Mouse (Mus musculus) spleen, postnatal 0 days (tissue): ENCODE measurements around the gene Cramp1l. TPM values are rescaled to one million over a fixed set of nuclear protein-coding genes. Genes with fewer than 3 reads are reported as not detected.

Source experiments
- polyA plus RNA-seq: library from polyadenylated mRNA; unstranded; fragments of >200 nt; fragmentation: Nextera tagmentation; extraction: Ambion mirVana; gene quantifications from 2 replicates; pipeline ENCODE4 v1.2.1, GENCODE M21; 2015

The Cramp1l gene
- polyA plus RNA-seq = 5.2 and 5.9 TPM in 2 replicates

DNA sequence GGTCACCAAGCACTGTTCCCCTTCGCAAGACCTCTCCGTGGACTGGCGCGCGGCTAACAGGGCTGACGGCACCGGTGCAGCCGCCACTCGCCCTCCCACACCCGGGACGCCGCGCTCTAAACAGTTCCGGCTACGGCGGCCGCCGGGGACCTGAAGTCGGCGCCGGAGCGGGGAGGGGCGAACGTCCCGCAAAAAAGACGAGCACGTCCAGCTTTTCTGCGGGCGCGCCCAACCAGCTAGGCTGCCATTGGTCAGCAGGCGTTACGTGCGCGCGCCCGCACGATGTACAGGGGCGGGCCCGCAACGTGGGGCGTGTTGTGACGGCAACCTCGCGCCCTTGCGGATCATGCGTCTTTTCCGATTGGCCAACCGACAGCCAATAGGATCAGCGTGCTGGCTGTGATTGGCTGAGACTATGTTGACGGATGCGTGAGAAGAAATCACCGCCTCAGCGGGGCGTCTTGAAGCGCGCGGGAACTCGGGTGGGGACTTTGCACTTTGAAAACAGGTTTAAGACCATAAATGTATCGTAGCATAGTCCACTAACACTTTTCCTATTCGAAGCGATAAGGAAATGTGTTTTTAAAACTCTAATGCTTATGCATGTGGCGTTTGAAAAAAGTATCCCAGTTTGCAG, at the start of gene Cramp1l, which contains the start of gene Ift140:
Gene Cramp1l (minus strand): TSS at position 134 of the 637 bp plus-strand sequence.
Gene Ift140 (plus strand): TSS at position 431 of the 637 bp plus-strand sequence.

GRCm38 (mm10) chr17:24960135-24960851, 55.3 kb downstream of the Cramp1l start, which contains the start of gene Jpt2:
Gene Jpt2 (minus strand): TSS chr17:24960689.

DNA sequence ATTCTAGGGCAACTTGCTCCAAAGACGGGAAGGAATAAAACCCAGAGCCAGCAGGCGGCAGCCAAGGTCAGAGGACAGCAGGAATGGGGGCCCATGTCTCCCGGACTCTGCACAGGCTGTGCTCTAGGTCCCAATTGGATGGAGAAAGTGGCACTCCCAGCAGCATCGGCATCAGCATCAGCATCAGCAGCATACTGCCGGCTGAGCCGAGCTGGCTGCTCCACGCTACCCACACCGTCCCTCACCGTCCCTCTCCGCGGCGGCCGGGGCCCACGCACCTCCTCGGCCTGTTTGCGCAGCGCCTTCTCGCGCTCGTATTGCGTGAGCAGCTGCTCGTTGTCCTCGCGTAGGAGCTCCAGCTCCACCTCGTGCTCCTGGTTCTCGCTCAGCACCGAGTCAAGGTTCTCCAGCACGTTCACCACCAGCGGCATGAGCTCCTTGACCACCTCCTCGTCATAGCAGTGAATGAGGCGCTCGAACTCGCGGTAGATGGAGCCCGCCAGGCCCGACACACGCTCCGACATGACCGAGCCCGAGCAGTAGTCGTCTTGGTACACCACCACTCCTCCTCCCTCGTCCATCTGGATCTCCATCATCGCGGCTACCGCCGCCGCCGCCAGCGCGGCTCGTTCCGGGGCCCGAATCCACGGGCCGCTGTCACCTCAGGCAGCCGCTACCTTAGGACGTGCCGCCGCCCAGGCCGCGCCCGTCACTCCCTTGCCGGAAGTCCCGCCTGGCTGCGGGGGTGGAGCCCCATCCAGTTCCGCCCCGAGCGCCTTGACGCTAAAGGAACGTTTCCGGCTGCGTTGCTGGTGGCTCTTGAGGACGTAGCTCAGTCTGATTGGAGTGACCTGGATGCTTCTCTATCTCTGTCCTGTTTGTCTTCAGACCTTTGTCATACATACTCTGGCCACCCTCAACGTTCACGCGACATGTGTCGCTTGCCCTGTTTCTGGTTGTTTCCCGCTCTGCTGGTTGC, 79.0 kb downstream of the Cramp1l start, which contains the start of gene Mapk8ip3:
Gene Mapk8ip3 (minus strand): TSS at position 719 of the 979 bp plus-strand sequence.

Other genes with a start within 250 kb of the Cramp1l start
- 0.32 and 0.78 TPM in 2 replicates for gene Meiob, start 211.5 kb downstream of the Cramp1l start, polyA plus RNA-seq
- gene Hagh, start 175.6 kb downstream of the Cramp1l start, polyA plus RNA-seq = 168 and 186 TPM in 2 replicates
- gene Fahd1, start 165.4 kb downstream of the Cramp1l start, polyA plus RNA-seq = 54.4 and 61.1 TPM in 2 replicates
- 0.08 and 0.21 TPM in 2 replicates for gene Igfals, start 149.8 kb downstream of the Cramp1l start, polyA plus RNA-seq
- gene Nubp2, start 129.4 kb downstream of the Cramp1l start, polyA plus RNA-seq = 73.8 and 78.0 TPM in 2 replicates
- 51.9 and 55.4 TPM in 2 replicates for gene Spsb3, start 129.1 kb downstream of the Cramp1l start, polyA plus RNA-seq
- 11.8 and 12.7 TPM in 2 replicates for gene Eme2, start 120.7 kb downstream of the Cramp1l start, polyA plus RNA-seq
- gene Mrps34, start 120.7 kb downstream of the Cramp1l start, polyA plus RNA-seq = 71.0 and 73.0 TPM in 2 replicates
- 66.5 and 77.6 TPM in 2 replicates for gene Nme3, start 119.3 kb downstream of the Cramp1l start, polyA plus RNA-seq
- 12.6 and 13.3 TPM in 2 replicates for gene Mapk8ip3, start 78.8 kb downstream of the Cramp1l start, polyA plus RNA-seq
- 45.9 and 49.2 TPM in 2 replicates for gene Jpt2, start 55.1 kb downstream of the Cramp1l start, polyA plus RNA-seq
- 80.5 and 98.2 TPM in 2 replicates for gene Ift140, start 297 bp upstream of the Cramp1l start, polyA plus RNA-seq
- gene Tmem204, start 67.8 kb upstream of the Cramp1l start, polyA plus RNA-seq = 24.2 and 26.6 TPM in 2 replicates
- gene Telo2, start 100.2 kb upstream of the Cramp1l start, polyA plus RNA-seq = 18.4 and 24.4 TPM in 2 replicates
- not detected in 2 replicates for gene Ptx4, start 105.0 kb upstream of the Cramp1l start, polyA plus RNA-seq
- 10.8 and 11.8 TPM in 2 replicates for gene Clcn7, start 117.6 kb upstream of the Cramp1l start, polyA plus RNA-seq
- 0.05 TPM in 1 of 2 replicates, not detected in the other for gene Ccdc154, start 146.7 kb upstream of the Cramp1l start, polyA plus RNA-seq
- gene Gm38655, start 159.7 kb upstream of the Cramp1l start, polyA plus RNA-seq = not detected in 2 replicates
- 21.3 and 22.5 TPM in 2 replicates for gene BC003965, start 168.8 kb upstream of the Cramp1l start, polyA plus RNA-seq
- gene Unkl, start 172.6 kb upstream of the Cramp1l start, polyA plus RNA-seq = 5.4 and 5.9 TPM in 2 replicates
- gene Gnptg, start 224.3 kb upstream of the Cramp1l start, polyA plus RNA-seq = 26.0 and 28.1 TPM in 2 replicates
- 25.2 and 27.2 TPM in 2 replicates for gene Tsr3, start 224.4 kb upstream of the Cramp1l start, polyA plus RNA-seq
- 1.3 and 2.4 TPM in 2 replicates for gene Baiap3, start 240.6 kb upstream of the Cramp1l start, polyA plus RNA-seq